Mouse (Mus musculus) myocyte (in vitro differentiated cells): Measurements from ENCODE around the gene Zbtb34. TPM values are rescaled to one million over a fixed set of nuclear protein-coding genes. Genes with fewer than 3 reads are reported as not detected.

Source experiments
- H3K27me3 ChIP-seq: one replicate; pipeline ENCODE4 v1.6.1; 2011; ENCODE audit not compliant: control insufficient read depth, insufficient read depth, insufficient read length
- H3K36me3 ChIP-seq: one replicate; pipeline ENCODE4 v1.6.1; 2011; ENCODE audit not compliant: control insufficient read depth, insufficient read depth
- H3K4me2 ChIP-seq: one replicate; pipeline ENCODE4 v1.6.1; 2011; ENCODE audit warnings: low read depth, control low read depth
- H3K4me3 ChIP-seq: one replicate; pipeline ENCODE4 v1.5.1; 2011; ENCODE audit warnings: mild to moderate bottlenecking, control low read depth, moderate library complexity
- H3K79me2 ChIP-seq: one replicate; pipeline ENCODE4 v1.6.1; 2011; ENCODE audit not compliant: control insufficient read depth, insufficient read depth
- H3ac ChIP-seq: one replicate; pipeline ENCODE4 v1.6.1; 2011; ENCODE audit not compliant: control insufficient read depth, insufficient read length
- CEBPB ChIP-seq: IDR thresholded peaks from 2 replicates; pipeline ENCODE4 v1.6.1; 2011; ENCODE audit warnings: mild to moderate bottlenecking, moderate library complexity; ENCODE audit not compliant: poor library complexity, insufficient read depth, severe bottlenecking
- E2F4 ChIP-seq: IDR thresholded peaks from one replicate; pipeline ENCODE4 v1.6.1; 2011; ENCODE audit warnings: mild to moderate bottlenecking, control low read depth, moderate library complexity; ENCODE audit not compliant: insufficient read depth
- MAX ChIP-seq: IDR thresholded peaks from one replicate; pipeline ENCODE4 v1.6.1; 2011; ENCODE audit warnings: low read depth, mild to moderate bottlenecking, control low read depth
- MYOD1 ChIP-seq, 3 experiments: IDR thresholded peaks; one replicate each; pipeline ENCODE4 v1.6.1; 2011; ENCODE audit warnings: control low read depth in 2 of 3, low read depth in 2 of 3, mild to moderate bottlenecking in 2 of 3, moderate library complexity in 1 of 3; ENCODE audit not compliant: insufficient read length in 2 of 3, control insufficient read depth in 1 of 3
- MYOG ChIP-seq, 3 experiments: IDR thresholded peaks; one replicate each; pipeline ENCODE4 v1.6.1; 2011; ENCODE audit warnings: control low read depth in 2 of 3, low read depth in 2 of 3, mild to moderate bottlenecking in 2 of 3; ENCODE audit not compliant: insufficient read length in 2 of 3, control insufficient read depth in 1 of 3, insufficient read depth in 1 of 3
- POLR2A ChIP-seq: IDR thresholded peaks from one replicate; pipeline ENCODE4 v1.6.1; 2011; ENCODE audit warnings: low read depth, mild to moderate bottlenecking, control low read depth, moderate library complexity; ENCODE audit not compliant: insufficient read length
- POLR2AphosphoS2 ChIP-seq: IDR thresholded peaks from one replicate; pipeline ENCODE4 v1.6.1; 2011; ENCODE audit warnings: low read depth, control low read depth; ENCODE audit not compliant: insufficient read length
- REST ChIP-seq: IDR thresholded peaks from one replicate; pipeline ENCODE4 v1.6.1; 2011; ENCODE audit warnings: mild to moderate bottlenecking, control low read depth, moderate library complexity; ENCODE audit not compliant: insufficient read depth, insufficient read length
- SRF ChIP-seq: IDR thresholded peaks from one replicate; pipeline ENCODE4 v1.6.1; 2011; ENCODE audit warnings: low read depth; ENCODE audit not compliant: control insufficient read depth, insufficient read length
- TCF12 ChIP-seq: IDR thresholded peaks from one replicate; pipeline ENCODE4 v1.6.1; 2011; ENCODE audit warnings: mild to moderate bottlenecking, control low read depth; ENCODE audit not compliant: poor library complexity, insufficient read depth, severe bottlenecking
- TCF3 ChIP-seq: IDR thresholded peaks from one replicate; pipeline ENCODE4 v1.6.1; 2011; ENCODE audit warnings: low read depth, control low read depth; ENCODE audit not compliant: insufficient read length
- USF1 ChIP-seq: IDR thresholded peaks from one replicate; pipeline ENCODE4 v1.6.1; 2011; ENCODE audit warnings: low read depth, mild to moderate bottlenecking, control low read depth, moderate library complexity
- polyA plus RNA-seq: library from polyadenylated mRNA; unstranded; fragments of >200 nt; fragmentation: generic; extraction: Trizol; gene quantifications from one replicate; pipeline ENCODE4 v1.2.1, GENCODE M21; 2012; ENCODE audit warnings: missing spikeins

Gene Zbtb34
- polyA plus RNA-seq, 1 experiment, result 3.1 TPM

DNA sequence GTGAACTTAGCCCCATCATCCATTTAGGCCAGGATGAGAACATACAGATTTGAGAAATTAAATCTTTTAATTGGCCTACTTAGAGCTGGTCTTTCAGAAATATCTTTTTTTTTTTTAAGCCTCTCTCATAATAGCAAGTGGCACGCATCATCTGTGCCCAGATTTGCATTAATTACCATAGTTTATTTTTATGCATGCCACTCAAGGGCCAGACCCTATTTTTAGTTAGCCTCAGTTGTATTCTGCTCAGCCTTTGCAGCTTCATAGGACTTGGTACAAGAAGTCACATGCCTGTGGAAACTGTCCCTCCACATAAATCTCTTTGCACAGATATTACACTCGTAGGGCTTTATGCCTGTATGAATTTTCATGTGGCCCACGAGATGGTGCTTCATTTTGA lies 22.4 kb upstream of the Zbtb34 start:
- H3K27me3 ChIP-seq, result no peaks in the 10 kb centered on the region
- peaks cover 3% of the 10 kb centered on the region for H3K79me2 ChIP-seq
- no peak overlapping the region for H3ac ChIP-seq
- peaks cover 41% of the 10 kb centered on the region for H3K36me3 ChIP-seq
- TF ChIP-seq TCF12 (no peak), CEBPB (no peak), REST (no peak), MAX (no peak), MYOD1 (IDR thresholded peaks at IDR 0.05; ENCODE audit: control insufficient read depth in 1 of 3, insufficient read length in 2 of 3, low read depth in 2 of 3) (no peak), SRF (no peak), MYOG (IDR thresholded peaks at IDR 0.05; ENCODE audit: control insufficient read depth in 1 of 3, insufficient read depth in 1 of 3, insufficient read length in 2 of 3, low read depth in 2 of 3) (no peak), POLR2AphosphoS2 (no peak), TCF3 (no peak)
- no peak overlapping the region for H3K4me2 ChIP-seq
- H3K4me3 ChIP-seq, result no peak overlapping the region

GRCm38 (mm10) chr2:33452721-33453120 lies 21.6 kb upstream of the Zbtb34 start:
- peaks cover 41% of the 10 kb centered on the region for H3K36me3 ChIP-seq
- TF ChIP-seq CEBPB, result no peak
- TF ChIP-seq TCF12, result no peak
- no peak for TF ChIP-seq POLR2AphosphoS2
- no peak for TF ChIP-seq MYOG (IDR thresholded peaks at IDR 0.05; ENCODE audit: control insufficient read depth in 1 of 3, insufficient read depth in 1 of 3, insufficient read length in 2 of 3, low read depth in 2 of 3)
- no peak for TF ChIP-seq E2F4
- TF ChIP-seq MAX, result no peak
- TF ChIP-seq USF1, result no peak
- TF ChIP-seq MYOD1 (IDR thresholded peaks at IDR 0.05; ENCODE audit: control insufficient read depth in 1 of 3, insufficient read length in 2 of 3, low read depth in 2 of 3), result no peak
- TF ChIP-seq SRF, result no peak
- TF ChIP-seq POLR2A, result no peak
- no peak for TF ChIP-seq REST
- TF ChIP-seq TCF3, result no peak

DNA sequence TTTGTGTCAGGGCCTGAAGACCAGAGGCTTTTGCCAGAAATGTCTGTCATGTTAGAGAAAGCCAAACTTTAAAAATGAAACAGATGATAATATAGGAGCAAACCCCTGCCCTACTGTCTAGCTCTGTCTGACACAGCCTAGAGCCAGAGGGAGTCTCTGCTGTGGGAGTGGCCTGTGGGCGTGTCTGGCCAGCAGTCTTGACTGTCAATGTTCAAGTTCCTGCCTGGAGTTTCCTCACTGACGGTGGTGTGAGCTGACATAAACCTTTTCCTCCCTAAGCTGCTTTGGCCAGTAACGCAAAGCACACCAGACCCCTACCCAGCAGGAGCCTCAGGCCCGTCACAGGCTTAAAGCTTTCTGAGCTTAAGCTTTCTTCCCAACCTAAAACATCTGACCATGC lies 21.0 kb upstream of the Zbtb34 start:
- Histone ChIP-seq H3K4me2 (no peak overlapping the region), H3ac (no peak overlapping the region), H3K79me2 (peaks cover 3% of the 10 kb centered on the region), H3K36me3 (peaks cover 41% of the 10 kb centered on the region), H3K27me3 (no peaks in the 10 kb centered on the region), H3K4me3 (no peak overlapping the region)
- TF ChIP-seq E2F4 (no peak), MYOD1 (IDR thresholded peaks at IDR 0.05; ENCODE audit: control insufficient read depth in 1 of 3, insufficient read length in 2 of 3, low read depth in 2 of 3) (no peak), POLR2AphosphoS2 (no peak), SRF (no peak), POLR2A (no peak), USF1 (no peak), MAX (no peak), CEBPB (no peak), MYOG (IDR thresholded peaks at IDR 0.05; ENCODE audit: control insufficient read depth in 1 of 3, insufficient read depth in 1 of 3, insufficient read length in 2 of 3, low read depth in 2 of 3) (no peak), TCF3 (no peak), TCF12 (no peak), REST (no peak)

More at GRCm38 (mm10) chr2:33452721-33453120, 21.6 kb upstream of the Zbtb34 start:
- H3K27me3 ChIP-seq, result no peaks in the 10 kb centered on the region
- H3K4me3 ChIP-seq, result no peak overlapping the region
- no peak overlapping the region for H3K4me2 ChIP-seq
- no peak overlapping the region for H3ac ChIP-seq
- peaks cover 3% of the 10 kb centered on the region for H3K79me2 ChIP-seq

DNA sequence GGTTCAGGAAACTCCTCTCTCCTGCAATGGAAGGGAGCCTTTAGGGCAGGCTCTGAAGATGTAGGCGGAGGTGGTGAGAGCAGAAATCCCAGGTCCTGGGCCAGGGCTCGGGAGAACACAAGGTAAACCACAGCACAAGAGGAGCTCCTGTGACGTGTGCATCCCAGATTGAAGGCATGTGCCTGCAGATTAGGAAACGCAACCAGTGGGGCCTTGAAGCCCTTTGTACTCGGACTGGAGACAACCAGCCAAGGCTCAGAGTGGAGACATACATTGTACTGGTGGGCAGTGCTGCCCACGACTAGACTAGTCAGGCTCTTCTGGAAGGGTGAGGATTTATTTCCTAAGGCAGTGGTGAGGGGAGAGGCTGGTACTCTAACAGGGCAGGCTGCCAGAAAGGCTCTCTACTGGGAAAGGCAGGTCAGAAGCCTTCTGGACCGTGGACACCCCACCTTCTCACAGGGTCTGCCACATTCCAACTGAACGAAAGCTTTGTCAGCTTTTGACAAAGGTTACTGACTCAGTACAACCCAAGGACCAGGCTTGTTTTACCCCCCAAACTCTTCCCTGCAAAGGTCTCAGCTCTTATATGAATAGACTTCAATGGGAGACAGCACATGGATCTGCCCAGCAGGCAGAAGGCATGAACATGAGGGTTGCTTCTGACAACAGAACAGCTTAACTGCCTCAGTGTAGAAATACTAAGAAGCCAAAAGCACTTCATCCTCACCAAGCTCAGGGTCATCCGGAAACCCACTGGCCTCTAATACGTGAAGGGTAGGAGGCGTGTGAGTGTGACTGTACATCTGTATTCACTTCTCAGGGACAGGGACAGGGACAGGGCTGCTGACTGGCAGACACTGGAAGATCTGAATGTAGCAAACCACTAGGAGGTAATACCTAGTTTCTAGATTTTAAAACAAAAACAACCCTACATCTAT lies 20.2 kb upstream of the Zbtb34 start:
- no peak for TF ChIP-seq CEBPB
- no peak for TF ChIP-seq MYOG (IDR thresholded peaks at IDR 0.05; ENCODE audit: control insufficient read depth in 1 of 3, insufficient read depth in 1 of 3, insufficient read length in 2 of 3, low read depth in 2 of 3)
- no peak for TF ChIP-seq REST
- TF ChIP-seq POLR2AphosphoS2, result no peak
- no peak overlapping the region for H3K4me3 ChIP-seq
- H3K4me2 ChIP-seq, result no peak overlapping the region
- peaks cover 41% of the 10 kb centered on the region for H3K36me3 ChIP-seq
- H3K27me3 ChIP-seq, result no peaks in the 10 kb centered on the region
- no peak overlapping the region for H3ac ChIP-seq
- peaks cover 3% of the 10 kb centered on the region for H3K79me2 ChIP-seq
